Mouse (Mus musculus) spleen, adult 2 months (tissue): ENCODE data around the gene Corin.

Source experiments
- CTCF ChIP-seq: fragments of 200-500 bp; IDR thresholded peaks from 2 replicates; pipeline ENCODE4 v1.5.1; 2011; ENCODE audit warnings: mild to moderate bottlenecking, inconsistent platforms; ENCODE audit not compliant: insufficient read depth, insufficient read length, insufficient replicate concordance; ENCODE audit errors: extremely low read depth
- POLR2A ChIP-seq: fragments of 200-500 bp; IDR thresholded peaks from 2 replicates; pipeline ENCODE4 v1.6.1; 2011; ENCODE audit warnings: low read depth, low read length, inconsistent platforms

DNA sequence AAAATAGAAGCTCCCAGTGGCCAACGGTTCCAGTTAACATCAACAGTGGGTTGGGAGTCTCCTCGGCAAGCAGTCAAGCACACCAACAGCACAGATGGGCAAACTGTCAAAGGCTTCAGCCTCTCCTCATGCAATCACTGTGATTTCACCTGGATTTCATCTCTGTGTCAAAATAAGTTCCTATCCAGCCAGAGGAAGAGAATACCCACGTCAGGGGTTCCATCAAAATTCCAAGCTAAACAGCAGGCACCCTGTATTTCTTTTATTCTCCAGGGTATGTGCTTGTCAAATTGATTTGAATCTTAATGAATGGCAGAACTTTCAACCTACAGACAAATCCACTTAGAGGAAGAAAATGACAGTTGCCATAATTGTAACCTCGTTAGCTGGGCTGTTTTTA lies 51.5 kb downstream of the Corin start:
- TF ChIP-seq CTCF (no peak), POLR2A (no peak)
